Mouse (Mus musculus) c-Kit-positive CD71-positive TER-119-negative erythroid progenitor cells, embryonic 14.5 days (primary cell): ENCODE data around the gene Syngap1.
"Not testable (repeated sequence)": the region's sequence is repeated elsewhere in the genome, so short reads cannot be mapped to it uniquely, and the experiment has no call there.

Experiments used
- DNase-seq: peaks from one replicate; pipeline ENCODE4 v3.0.0-alpha.2; 2013; ENCODE audit warnings: low read depth

Gene Syngap1

DNA sequence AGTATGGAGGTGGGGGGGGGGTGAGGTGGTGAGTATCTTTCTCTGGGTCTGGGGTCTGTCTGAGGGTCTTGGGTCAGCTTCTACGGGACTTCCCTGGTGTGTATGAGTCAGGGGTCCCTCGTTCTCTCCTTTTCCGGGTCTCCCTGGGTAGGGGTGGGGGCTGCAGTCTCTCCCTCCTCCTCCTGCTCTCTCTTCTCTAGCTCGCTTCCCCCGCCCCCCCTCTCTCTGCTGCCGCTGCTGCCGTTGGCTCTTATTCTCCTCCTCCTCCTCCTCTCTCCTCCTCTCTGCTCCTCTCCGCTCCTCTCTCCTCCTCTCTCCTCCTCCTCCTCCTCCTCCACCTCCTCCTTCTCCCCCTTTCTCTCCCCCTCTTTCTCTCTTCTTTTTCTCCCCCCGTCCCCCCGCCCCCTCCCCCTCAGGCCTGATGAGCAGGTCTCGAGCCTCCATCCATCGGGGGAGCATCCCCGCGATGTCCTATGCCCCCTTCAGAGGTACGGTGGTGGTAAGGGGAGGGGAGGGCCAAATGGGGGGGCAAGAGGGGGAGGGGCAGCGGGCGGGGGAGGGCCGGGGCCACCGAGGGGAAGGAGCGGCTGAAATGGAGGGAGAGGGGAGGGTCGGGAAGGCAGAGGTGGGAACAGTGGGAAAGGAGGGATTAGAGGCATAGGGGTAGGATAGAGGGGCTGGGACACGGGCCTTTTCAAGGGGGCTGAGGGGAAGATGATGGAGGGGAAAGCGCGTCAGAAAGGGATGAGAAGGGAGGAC, at the start of gene Syngap1:
TSS of gene Syngap1 (plus strand) at position 223 of the 759 bp plus-strand sequence.
- DNase-seq: no peak

DNA sequence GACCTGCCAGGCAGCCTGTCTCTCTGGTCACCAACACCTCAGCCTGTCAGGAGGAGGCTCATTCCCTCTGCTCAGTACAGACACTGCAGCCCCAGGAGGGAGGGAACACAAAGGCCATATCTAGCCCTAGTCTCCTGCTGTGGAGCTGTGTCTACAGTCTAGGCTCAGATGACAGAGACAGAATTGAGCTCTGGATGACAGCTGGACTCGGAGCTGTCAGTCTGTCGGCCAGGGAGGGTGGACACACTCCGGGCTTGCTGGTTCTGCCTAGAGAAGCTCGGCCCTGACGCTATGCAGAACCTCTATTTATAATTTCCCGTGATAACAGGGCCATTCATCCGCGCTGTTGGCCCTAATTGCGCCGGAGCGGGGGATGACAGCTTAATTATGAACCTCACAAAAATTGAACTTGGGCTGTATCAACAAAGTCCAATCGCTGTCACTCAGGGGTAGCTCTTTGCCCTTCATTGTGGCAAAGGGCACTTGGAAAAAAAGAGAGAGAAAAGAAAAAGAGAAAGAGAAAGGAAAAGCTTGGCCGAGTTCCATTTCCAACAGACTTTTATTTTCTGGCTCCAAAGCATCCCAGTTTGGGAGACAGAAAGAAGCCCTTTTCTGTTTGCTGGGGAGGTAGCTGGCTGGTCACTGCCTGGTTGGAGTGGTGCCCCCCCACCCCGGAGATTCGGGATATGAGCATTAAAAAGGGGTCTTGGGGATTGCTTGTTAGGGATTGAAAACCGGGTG, 48.2 kb upstream of the Syngap1 start:
- DNase-seq: no peak

DNA sequence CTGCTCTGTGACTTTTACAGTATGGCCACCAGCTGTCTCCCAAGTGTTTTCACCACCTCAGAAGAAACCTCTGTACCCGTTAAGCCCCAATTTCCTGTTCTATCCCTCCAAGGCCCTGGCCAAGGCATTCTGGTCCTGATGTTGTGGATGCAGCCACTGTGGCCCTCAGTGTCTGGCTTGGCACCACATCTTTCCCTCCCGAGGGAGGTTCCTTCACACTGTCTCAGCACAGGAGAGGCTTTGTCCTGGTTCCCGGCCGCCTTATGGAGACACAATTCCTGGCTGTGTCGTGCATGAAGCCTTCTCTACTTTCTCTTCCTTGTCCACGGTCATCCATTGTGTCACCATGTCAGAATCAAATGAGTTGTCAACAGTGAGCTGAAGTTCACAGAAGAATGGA, 47.6 kb upstream of the Syngap1 start:
- DNase-seq: no peak

DNA sequence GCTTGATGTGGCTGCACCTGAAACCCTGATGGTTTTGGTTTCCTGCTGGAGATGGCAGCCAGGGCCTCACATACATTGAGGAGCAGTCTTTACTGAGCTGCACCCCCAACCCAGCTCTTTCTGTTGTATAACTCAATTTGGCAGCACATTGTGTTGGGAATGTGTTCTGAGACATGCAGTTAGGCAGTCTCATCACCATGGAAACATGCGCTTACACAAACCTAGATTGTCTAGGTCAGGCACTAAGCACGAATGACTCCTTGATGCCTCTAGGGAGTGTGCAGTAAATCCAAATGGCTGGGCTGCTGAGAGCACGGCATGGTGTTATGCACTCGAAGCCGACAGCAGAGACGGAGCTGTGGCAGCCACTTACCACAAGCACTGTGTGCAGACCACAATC, 46.7 kb upstream of the Syngap1 start:
- no peak for DNase-seq

DNA sequence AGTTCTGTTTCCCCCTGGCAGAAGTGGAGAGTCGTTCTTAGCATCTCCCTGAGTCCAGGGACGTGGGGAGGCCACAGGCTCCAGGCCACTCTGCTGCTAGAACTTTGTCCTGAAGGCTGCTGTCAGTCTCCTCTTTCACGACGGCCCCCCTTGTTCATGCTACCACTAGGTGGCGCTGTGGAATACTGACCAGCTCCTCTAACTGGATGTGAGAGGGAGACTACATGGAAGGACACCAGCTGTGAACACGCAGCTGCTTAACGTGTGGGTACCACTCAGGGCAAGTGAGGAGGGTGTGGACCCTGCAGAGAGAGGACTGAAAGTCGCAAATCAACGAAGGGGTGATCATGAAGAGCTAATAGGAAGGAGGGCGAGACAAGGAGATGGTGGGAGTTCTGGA, 45.5 kb upstream of the Syngap1 start:
- peak; percentile 52 for DNase-seq

DNA sequence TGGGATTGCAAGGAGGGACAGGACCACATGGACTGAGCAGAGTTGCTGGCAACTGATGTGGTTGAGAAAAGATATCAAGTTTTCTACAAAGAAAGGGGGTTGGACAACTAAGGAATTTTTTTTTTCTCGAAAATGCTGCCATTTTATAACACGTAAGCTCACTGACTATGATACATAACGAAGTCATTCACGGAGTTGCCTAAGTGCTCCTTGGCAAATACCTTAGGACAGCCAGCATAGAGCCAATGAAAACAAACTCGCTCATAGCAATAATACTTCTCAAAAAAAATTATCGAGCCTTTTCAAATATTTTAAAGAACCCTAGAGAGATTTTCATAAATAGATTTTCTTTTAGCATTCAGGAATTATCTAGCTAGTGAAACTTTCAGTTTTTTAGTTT, 40.1 kb upstream of the Syngap1 start:
- no peak for DNase-seq

DNA sequence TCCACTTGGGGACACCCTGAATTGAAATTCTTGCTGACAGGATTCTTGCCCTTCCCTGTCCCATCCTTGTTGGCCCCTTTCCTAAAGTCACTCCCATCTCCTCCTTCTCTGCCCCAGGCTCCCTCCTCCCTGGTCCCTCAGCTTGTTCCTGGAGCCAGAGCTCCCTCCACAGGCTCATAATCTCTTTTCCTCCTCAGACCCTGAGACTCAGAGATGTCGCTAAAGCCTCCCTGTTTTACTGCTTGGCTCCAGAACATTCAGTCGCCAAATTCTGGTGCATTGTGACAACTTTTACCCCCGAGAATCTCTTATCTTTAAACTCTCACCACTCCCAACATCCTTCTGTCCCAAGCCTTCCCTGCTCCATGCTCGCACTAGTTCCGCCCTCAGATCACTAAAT, 36.7 kb upstream of the Syngap1 start:
- DNase-seq: no peak

DNA sequence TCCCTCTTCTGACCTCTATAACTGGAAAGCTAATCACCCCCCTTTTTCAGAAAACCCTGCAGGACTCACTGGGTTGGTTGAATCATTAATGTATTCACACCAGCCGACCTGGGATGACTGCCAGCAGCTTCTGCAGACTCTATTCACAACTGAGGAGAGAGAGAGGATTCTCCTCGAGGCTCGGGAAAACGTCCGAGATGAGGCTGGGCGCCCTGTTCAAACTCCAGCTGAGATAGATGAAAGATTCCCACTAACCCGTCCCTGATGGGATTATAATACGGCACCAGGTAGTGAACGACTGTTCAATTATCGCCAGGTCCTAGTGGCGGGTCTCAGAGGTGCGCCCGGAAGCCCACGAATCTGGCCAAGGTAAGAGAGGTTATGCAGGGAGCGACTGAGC, 33.5 kb upstream of the Syngap1 start:
- not testable (repeated sequence) for DNase-seq

DNA sequence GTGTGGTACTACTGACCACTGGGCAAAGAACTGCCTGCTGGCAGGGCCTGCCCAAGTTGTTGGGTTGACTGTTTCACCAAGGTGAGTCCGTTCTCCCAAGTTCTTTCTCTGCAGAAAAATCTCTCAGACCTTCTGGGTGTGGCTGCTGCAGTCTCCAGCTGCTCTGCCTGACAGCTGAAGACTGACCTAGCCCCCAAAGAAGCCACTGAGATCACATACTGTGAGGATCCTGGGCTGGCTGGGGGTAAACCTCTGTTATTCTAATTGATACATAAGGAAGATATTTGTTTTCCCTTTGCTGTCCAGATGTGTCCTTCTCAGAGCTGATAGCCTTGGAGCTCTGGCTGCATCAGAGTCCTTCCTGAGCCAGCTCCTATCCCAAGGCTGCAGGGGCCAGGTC, 25.8 kb upstream of the Syngap1 start:
- DNase-seq: no peak

DNA sequence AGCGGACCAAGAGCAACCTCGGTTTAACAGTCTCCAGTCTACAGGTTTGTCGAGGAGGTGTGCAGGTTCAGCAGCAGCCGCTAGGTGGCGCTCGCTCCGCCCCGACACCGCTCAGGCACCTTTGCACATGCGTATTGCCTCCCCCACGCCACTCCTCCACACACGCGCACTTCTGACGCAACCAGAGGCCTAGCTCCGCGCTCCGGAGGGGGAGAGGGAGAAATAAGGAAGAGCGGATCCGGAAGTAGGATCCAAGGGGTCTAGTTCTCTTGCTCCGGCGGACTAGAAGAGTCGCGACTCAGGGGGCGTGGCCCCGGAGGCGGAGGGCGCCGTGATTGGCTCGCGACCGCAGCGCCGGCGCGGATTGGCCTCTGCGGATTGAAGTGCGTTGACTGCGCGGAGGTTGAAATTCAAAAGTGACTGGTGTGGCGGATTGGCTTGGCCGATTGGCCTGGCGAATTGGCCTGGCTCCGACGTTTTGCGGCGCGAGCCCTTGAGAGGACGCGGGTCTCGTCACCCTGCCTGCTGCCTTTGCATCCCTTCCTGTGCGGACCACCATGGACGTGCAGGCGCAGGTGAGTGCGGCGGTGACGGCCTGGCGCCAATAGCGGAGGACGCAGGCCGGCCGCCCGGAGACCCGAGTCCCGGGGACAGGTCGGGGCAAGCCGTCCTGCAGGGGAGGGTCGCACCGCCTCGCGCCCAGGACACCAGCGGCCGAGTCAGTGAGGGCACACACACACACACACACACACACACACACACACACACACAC, 24.2 kb upstream of the Syngap1 start, which contains the start of gene Kifc5b:
TSS of gene Kifc5b (plus strand) at position 381 of the 772 bp plus-strand sequence.
- DNase-seq: peak; percentile 99

DNA sequence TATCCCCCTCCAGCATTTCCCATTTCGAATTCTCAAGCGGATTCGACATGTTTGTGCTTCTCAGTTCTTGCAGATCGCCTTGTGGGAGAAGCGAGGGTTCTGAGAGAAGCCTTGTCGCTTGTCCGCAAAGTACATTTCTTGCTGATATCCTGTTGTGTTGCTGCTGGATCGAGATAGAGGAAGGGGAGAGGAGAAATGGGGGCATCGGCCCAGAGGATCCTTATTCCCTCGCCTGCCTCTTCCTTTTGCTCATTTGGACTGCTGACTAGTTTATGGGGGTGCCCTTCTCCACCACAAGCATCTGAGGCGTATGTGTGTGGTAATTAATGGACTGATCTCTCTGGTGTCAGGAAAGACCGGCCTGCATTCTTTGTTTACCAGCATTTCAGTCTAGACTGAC, 23.5 kb upstream of the Syngap1 start:
- not testable (repeated sequence) for DNase-seq

DNA sequence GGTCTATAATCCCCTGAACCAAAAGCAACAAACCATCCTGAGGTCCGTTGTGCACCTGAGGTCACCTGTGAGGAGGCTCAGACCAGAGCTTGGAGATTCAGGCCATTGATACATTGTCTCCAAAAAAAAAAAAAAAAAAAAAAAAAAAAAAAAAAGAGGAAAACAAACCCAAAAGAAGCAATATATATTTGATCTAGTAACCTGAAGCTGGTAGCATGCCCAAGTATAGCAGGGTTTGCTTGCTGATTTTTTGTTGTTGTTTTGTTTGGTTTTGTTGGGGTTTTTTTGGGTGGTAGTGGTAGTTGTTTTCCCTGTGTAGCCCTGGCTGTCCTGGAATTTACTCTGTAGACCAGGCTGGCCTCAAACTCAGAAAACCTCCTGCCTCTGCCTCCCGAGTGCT, 22.7 kb upstream of the Syngap1 start:
- DNase-seq: no peak

DNA sequence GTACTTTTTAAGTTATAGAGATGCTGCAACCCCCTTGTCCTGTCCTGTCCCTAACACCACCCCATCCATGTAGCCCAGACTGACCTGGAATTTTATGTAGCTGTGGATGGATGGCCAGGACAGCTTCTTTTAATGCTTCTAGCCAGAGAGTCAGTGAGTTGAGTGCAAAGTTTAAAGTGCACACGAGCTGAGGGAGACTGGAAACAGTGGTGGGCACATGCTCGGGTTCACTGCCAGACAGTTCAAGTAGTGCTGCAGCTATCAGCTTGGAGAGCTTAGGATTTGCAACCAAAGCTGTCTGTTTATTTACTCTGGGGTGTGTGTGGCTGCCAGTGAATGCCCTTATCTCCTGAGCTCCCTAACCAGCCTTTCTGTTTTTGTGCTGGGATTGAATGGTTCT, 21.5 kb upstream of the Syngap1 start:
- DNase-seq: not testable (repeated sequence)

DNA sequence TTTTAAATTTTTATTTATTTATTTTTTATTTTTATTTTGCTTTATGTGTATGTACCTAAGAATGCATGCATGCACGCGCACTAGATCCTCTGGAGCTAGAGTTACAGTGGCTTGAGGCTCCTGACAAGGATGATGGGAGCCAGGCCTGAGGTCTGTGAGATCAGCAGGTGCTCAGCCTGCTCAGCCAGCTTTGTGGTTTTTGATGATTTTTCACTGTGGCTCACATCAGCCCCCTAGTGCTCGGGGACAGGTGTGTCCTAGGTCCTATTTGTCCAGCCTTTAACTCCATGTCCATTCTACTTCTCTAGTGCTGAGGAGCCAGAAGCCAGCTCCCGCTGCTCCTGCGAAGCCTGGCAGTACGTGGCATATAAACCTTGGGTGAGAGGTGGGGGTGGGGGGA, 18.7 kb upstream of the Syngap1 start:
- DNase-seq: not testable (repeated sequence)

DNA sequence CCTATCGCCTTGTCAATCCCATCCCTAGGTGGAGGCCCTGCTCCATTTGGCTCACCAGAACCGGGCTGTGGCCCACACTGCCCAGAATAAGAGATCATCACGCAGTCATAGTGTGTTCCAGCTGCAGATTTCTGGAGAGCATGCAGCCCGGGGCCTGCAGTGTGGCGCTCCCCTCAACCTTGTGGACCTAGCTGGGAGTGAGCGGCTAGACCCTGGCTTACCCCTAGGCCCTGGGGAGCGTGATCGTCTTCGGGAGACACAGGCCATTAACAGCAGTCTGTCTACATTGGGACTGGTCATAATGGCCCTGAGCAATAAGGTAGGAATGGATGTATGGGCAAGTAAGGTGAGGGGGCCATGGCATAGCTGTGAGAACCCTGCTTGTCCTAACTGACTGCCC, 15.6 kb upstream of the Syngap1 start:
- DNase-seq: not testable (repeated sequence)

DNA sequence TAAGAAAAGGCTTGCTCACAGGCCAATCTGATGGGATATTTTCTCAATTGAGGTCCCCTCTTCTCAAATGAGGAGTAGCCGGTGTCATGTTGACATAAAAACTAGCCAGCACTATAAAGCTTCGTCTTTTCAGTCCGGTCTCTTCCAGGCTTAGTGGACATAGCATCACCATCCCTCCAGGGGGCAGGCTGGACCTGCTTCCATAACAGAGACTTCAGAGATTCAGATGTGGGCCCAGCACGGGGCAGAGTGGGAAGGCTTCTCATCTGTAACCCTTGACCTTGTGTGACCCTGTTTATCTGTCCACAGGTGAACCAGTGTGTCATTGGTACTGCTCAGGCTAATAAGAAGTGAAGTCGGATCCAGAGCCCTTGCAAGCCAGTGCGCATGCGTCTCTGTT, 9.3 kb upstream of the Syngap1 start:
- not testable (repeated sequence) for DNase-seq

DNA sequence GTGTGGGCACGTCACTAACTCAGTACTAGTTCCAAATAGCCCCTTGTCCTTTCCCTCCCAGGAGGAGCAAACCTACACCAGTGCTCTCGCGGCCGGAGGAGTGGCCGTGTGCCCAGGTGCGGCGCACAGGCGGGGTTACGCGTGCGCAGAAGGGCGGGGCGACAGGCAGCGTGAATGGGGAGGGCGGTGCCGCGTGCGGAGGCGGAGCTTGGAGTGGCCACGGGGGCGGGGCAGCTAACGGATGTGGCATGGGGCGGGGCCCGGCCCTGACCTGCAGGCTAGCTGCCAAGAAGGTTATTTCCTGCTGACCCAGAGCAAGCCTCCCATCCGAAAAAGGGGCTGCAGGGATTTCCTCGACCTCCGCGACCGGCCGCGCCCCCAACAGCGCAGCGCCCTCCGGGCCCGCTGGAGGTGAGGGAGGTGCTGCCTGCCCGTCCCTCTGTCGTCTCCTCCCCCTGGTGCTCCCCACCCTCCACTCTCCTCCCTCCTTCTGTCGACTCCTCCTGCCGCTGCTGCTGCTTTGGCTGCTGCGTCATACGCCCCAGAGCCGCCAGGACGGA, 8.1 kb upstream of the Syngap1 start, which contains the start of gene Phf1:
TSS of gene Phf1 (plus strand) at position 214 of the 560 bp plus-strand sequence.
- DNase-seq: peak; percentile 81

DNA sequence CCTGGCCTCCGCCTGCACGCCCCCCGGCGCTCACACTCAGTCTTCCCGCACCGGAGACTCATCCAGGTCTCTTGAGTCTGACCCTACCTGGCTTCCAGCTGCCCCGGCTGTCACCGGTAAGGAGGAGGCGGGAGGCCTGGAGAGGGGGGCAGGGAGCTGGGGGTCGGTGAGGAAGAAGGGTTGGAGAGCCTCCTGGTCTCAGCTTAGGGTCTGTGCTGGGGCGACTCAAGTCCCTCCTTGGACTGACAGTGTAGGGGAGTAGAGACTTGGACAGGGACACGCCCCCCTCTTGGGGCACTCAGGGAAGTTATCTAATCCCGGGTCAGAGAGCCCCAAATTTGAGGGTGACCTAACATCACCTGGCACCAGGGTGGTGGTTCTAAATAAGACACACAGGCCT, 7.6 kb upstream of the Syngap1 start:
- no peak for DNase-seq

DNA sequence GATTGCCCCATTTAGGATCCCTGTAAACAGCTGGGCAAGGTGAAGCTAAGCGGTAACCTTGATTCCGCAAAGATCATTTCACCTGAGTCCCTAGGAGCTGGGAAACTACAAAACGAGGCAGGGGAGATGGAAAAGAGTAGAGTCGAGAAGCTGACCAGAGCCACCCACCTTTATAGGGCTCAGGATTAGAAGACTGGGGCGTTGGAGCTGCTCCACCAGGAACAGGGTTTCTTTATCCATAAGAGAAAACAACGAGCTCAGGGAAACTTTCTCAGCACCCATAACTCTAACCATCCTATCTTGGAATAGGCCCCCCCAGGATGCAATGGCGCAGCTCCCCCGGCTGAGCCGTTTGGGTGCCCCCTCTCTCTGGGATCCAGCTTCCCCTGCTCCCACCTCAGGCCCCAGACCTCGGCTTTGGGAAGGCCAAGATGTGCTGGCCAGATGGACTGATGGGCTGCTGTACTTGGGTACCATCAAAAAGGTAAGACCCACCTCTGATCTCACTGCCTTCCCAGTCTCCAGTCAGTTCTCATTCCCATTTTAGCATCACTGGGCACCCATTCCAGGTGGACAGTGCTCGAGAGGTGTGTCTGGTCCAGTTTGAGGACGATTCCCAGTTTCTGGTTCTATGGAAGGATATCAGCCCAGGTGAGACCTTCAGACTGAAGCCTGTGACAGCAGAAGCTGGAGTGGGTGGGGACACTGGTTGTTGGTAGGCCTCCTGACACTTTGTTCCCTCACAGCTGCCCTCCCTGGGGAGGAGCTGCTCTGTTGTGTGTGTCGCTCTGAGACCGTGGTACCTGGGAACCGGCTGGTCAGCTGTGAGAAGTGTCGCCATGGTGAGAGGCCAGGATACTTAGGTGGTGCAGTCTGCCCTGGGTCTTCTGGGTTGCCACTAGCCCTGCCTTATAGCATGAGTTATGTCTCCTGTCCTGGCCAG, 6.9 kb upstream of the Syngap1 start:
- DNase-seq: no peak

DNA sequence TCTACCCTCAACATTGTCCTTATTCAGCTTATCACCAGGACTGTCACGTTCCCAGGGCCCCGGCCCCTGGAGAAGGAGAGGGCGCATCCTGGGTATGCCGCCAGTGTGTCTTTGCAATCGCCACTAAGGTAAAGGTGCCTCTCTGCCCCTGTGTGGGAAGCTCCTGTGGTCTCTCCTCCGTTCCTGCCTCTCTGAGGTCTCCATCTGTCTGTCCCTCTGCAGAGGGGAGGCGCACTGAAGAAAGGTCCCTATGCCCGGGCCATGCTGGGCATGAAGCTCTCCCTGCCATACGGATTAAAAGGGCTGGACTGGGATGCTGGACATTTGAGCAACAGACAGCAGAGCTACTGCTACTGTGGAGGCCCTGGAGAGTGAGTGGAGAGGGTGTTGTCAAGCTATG, 6.0 kb upstream of the Syngap1 start:
- no peak for DNase-seq

DNA sequence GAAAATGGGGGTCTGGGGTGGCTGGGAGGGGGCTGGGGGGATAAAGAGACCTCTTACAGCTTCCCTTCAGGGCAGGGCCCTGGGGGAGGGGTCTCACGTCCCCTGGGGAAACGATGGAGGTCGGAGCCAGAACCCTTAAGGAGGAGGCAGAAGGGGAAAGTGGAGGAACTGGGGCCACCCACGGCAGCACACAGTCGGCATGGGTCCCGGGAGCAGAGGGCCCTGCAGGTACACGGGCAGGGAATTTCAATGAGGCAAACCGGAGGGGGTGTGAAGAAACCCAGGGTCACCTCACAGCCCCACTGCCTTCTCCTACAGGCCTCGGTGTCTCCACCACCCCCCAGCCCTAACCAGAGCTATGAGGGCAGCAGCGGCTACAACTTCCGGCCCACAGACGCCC, 4.6 kb upstream of the Syngap1 start:
- no peak for DNase-seq
